Mouse (Mus musculus) embryonic facial prominence, embryonic 10.5 days (tissue): Measurements from ENCODE around the gene Rfx7. TPM values are rescaled to one million over a fixed set of nuclear protein-coding genes. Genes with fewer than 3 reads are reported as not detected.
A peak's percentile ranks its signal among the peaks of the same experiment; 100 is the strongest.

Experiments
- DNase-seq: peaks from one replicate; pipeline ENCODE4 v3.0.0-alpha.2; 2017; ENCODE audit warnings: low spot score
- H3K27ac ChIP-seq: fragments of 300-500 bp; sonication (generic); replicated peaks from 2 replicates; pipeline ENCODE4 v1.5.1; 2016; ENCODE audit warnings: mild to moderate bottlenecking
- H3K27me3 ChIP-seq: fragments of 300-500 bp; sonication (generic); replicated peaks from 2 replicates; pipeline ENCODE4 v1.6.1; 2016; ENCODE audit warnings: low read depth, mild to moderate bottlenecking; ENCODE audit not compliant: poor library complexity, severe bottlenecking
- H3K36me3 ChIP-seq: fragments of 300-500 bp; sonication (generic); replicated peaks from 2 replicates; pipeline ENCODE4 v1.6.1; 2016; ENCODE audit warnings: mild to moderate bottlenecking, moderate library complexity
- H3K4me1 ChIP-seq: fragments of 300-500 bp; sonication (generic); 2 replicates; pipeline ENCODE4 v1.6.1; 2016
- H3K4me3 ChIP-seq: fragments of 300-500 bp; sonication (generic); 2 replicates; pipeline ENCODE4 v1.5.1; 2016; ENCODE audit warnings: mild to moderate bottlenecking, moderate library complexity
- H3K9me3 ChIP-seq: fragments of 300-500 bp; sonication (generic); 2 replicates; pipeline ENCODE4 v1.6.1; 2016; ENCODE audit warnings: mild to moderate bottlenecking
- WGBS: fragments of 180-500 bp; shearing (Covaris S2); methylation state at CpG from one replicate; pipeline ENCODE4 v1.1.7; 2016; 5-methylcytosine and 5-hydroxymethylcytosine counted together
- polyA plus RNA-seq: library from polyadenylated mRNA; unstranded; fragments of >200 nt; fragmentation: Nextera tagmentation; extraction: Ambion mirVana; gene quantifications from 2 replicates; pipeline ENCODE4 v1.2.1, GENCODE M21; 2016

Rfx7 gene
- polyA plus RNA-seq, 1 experiment from 2014 or later, result 14.3 TPM

DNA sequence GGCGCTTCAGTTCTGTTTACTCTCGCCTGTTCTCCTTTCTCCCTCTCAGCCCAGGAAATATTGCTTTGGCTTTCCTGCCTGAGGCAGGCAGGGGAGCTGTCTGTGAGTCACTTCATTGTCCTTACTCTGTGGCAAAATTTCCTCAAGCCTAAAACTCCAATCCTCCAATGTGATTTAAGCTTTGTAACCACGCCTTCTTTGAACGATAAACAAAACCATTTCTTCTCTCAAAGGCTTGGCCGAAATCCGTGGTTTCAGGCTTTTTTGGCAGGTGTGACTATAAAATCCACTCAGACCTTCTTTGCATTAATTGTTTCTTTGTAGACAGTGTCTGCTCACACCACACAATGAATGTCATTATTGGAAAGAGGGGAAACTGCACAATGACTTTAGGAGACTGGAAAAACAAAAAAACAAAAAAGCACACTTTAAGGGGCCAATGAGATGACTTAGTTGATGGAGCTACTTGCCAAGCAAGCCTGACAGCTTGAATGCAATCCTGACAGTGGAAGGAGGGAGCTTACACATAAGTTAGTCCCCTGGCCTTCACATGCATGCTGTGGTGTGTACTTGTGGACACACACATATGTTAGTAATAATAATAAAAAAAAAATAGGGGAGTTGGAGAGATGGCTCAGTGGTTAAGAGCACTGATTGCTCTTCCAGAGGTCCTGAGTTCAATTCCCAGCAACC is 112.5 kb downstream of the Rfx7 start:
- H3K27ac ChIP-seq, result peak overlapping the region; percentile 71
- 31% methylated on average over 6 of the region's 6 CpGs for WGBS
- no peak for DNase-seq
- no peaks in the 10 kb centered on the region for H3K36me3 ChIP-seq
- H3K9me3 ChIP-seq, result no peaks in the 10 kb centered on the region
- peaks cover 32% of the 10 kb centered on the region for H3K4me1 ChIP-seq
- no peaks in the 10 kb centered on the region for H3K27me3 ChIP-seq
- no peak overlapping the region for H3K4me3 ChIP-seq

- DNase-seq, result no peak
- H3K27ac ChIP-seq, result no peak overlapping the region
- peaks cover 29% of the 10 kb centered on the region for H3K4me1 ChIP-seq
- H3K36me3 ChIP-seq, result no peaks in the 10 kb centered on the region
- no peak overlapping the region for H3K4me3 ChIP-seq
- WGBS, result 68% methylated on average over 2 of the region's 2 CpGs
- no peaks in the 10 kb centered on the region for H3K9me3 ChIP-seq
- no peaks in the 10 kb centered on the region for H3K27me3 ChIP-seq
Observed at GRCm38 (mm10) chr9:72649781-72650180, 117.7 kb downstream of the Rfx7 start.

DNA sequence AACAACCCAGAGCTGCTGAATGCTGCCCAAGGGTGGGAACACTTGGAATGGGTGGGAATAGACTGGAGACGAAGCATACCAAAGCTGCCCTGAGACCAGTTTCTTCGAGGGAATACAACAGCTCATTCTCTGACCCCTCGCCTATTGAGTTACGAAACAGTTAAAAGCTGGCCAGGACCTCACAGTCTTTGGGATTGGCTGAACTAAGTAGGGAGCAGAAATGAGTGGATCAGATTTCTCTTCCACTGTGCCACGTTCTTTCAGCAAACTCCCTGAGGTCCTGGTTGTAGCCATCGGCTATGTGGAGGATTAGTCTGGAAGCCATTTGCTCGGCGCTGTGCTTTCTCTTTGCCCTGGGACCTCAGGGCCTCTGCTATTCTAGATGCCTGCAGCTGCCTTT is 120.9 kb downstream of the Rfx7 start:
- H3K27me3 ChIP-seq, result no peaks in the 10 kb centered on the region
- DNase-seq, result peak; percentile 83
- peaks cover 56% of the 10 kb centered on the region for H3K4me1 ChIP-seq
- no peaks in the 10 kb centered on the region for H3K9me3 ChIP-seq
- no peaks in the 10 kb centered on the region for H3K36me3 ChIP-seq
- peak overlapping the region; percentile 89 for H3K27ac ChIP-seq
- peak overlapping the region; percentile 41 for H3K4me3 ChIP-seq
- WGBS, result 13% methylated on average over 8 of the region's 8 CpGs

GRCm38 (mm10) chr9:72653533-72653932 is 121.5 kb downstream of the Rfx7 start:
- peaks cover 56% of the 10 kb centered on the region for H3K4me1 ChIP-seq
- H3K4me3 ChIP-seq, result peak overlapping the region; percentile 41
- no peaks in the 10 kb centered on the region for H3K36me3 ChIP-seq
- no peaks in the 10 kb centered on the region for H3K9me3 ChIP-seq
- peak overlapping the region; percentile 89 for H3K27ac ChIP-seq
- peak; percentile 64 for DNase-seq
- H3K27me3 ChIP-seq, result no peaks in the 10 kb centered on the region
- 25% methylated on average over 4 of the region's 4 CpGs for WGBS

GRCm38 (mm10) chr9:72654593-72655242 is 122.7 kb downstream of the Rfx7 start:
- peak overlapping the region; percentile 58 for H3K27ac ChIP-seq
- no peaks in the 10 kb centered on the region for H3K9me3 ChIP-seq
- no peaks in the 10 kb centered on the region for H3K36me3 ChIP-seq
- peaks cover 60% of the 10 kb centered on the region for H3K4me1 ChIP-seq
- no peak overlapping the region for H3K4me3 ChIP-seq
- peak; percentile 65 for DNase-seq
- H3K27me3 ChIP-seq, result no peaks in the 10 kb centered on the region
- 74% methylated on average over 6 of the region's 6 CpGs for WGBS

GRCm38 (mm10) chr9:72655602-72656001 is 123.6 kb downstream of the Rfx7 start:
- H3K9me3 ChIP-seq, result no peaks in the 10 kb centered on the region
- H3K36me3 ChIP-seq, result no peaks in the 10 kb centered on the region
- peak overlapping the region; percentile 58 for H3K27ac ChIP-seq
- DNase-seq, result no peak
- H3K4me1 ChIP-seq, result peaks cover 61% of the 10 kb centered on the region
- 83% methylated on average over 5 of the region's 5 CpGs for WGBS
- no peaks in the 10 kb centered on the region for H3K27me3 ChIP-seq
- H3K4me3 ChIP-seq, result no peak overlapping the region

DNA sequence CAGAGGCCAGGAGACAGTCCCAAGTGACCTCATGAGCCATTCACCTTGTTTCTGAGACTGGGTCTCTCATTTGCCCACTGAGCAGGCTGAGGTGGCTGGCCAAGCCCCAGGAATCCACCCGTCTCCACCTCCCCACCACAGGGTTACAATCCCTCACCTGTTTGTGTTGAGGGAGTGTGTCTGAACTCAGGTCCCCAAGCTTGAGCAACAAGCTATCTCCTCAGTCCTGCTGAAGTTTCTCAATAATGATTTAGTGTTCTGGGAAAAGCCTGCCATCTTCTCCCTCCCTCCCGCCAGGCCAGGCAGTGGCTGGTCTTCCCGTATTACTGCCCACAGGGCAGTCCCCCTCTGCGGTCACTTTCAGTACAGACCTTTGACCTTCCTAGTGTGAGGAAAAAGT is 124.5 kb downstream of the Rfx7 start:
- Histone ChIP-seq H3K4me3 (no peak overlapping the region), H3K27ac (peak overlapping the region; percentile 55), H3K36me3 (no peaks in the 10 kb centered on the region), H3K4me1 (peaks cover 70% of the 10 kb centered on the region), H3K27me3 (no peaks in the 10 kb centered on the region), H3K9me3 (no peaks in the 10 kb centered on the region)
- 23% methylated on average over 4 of the region's 4 CpGs for WGBS
- DNase-seq, result no peak

- H3K4me1 ChIP-seq, result peaks cover 70% of the 10 kb centered on the region
- no peaks in the 10 kb centered on the region for H3K36me3 ChIP-seq
- H3K27me3 ChIP-seq, result no peaks in the 10 kb centered on the region
- no peaks in the 10 kb centered on the region for H3K9me3 ChIP-seq
- 32% methylated on average over 3 of the region's 3 CpGs for WGBS
- no peak overlapping the region for H3K4me3 ChIP-seq
- H3K27ac ChIP-seq, result peak overlapping the region; percentile 55
- DNase-seq, result no peak
Observed at GRCm38 (mm10) chr9:72656940-72657339, 124.9 kb downstream of the Rfx7 start.

GRCm38 (mm10) chr9:72657694-72658093 is 125.7 kb downstream of the Rfx7 start:
- 84% methylated on average over 1 of the region's 1 CpGs for WGBS
- DNase-seq, result no peak
- no peaks in the 10 kb centered on the region for H3K36me3 ChIP-seq
- no peak overlapping the region for H3K27ac ChIP-seq
- H3K27me3 ChIP-seq, result no peaks in the 10 kb centered on the region
- H3K4me3 ChIP-seq, result no peak overlapping the region
- peaks cover 68% of the 10 kb centered on the region for H3K4me1 ChIP-seq
- no peaks in the 10 kb centered on the region for H3K9me3 ChIP-seq

- H3K4me1 ChIP-seq, result peaks cover 62% of the 10 kb centered on the region
- 0 out of 2 replicates have a peak overlapping the region, but pooled peaks have one; percentile 25 for H3K27ac ChIP-seq
- WGBS, result 87% methylated on average over 4 of the region's 4 CpGs
- H3K4me3 ChIP-seq, result no peak overlapping the region
- DNase-seq, result no peak
- H3K27me3 ChIP-seq, result no peaks in the 10 kb centered on the region
- no peaks in the 10 kb centered on the region for H3K9me3 ChIP-seq
- peaks cover 15% of the 10 kb centered on the region for H3K36me3 ChIP-seq
Observed at GRCm38 (mm10) chr9:72660139-72660538, 128.1 kb downstream of the Rfx7 start.

GRCm38 (mm10) chr9:72660911-72661310 is 128.9 kb downstream of the Rfx7 start:
- Histone ChIP-seq H3K4me3 (peak overlapping the region; percentile 99), H3K36me3 (peaks cover 23% of the 10 kb centered on the region), H3K4me1 (peaks cover 61% of the 10 kb centered on the region), H3K9me3 (no peaks in the 10 kb centered on the region), H3K27me3 (no peaks in the 10 kb centered on the region), H3K27ac (peak overlapping the region; percentile 100)
- WGBS, result 37% methylated on average over 1 of the region's 1 CpGs
- DNase-seq, result no peak

GRCm38 (mm10) chr9:72661561-72661894 is 129.5 kb downstream of the Rfx7 start:
- DNase-seq, result no peak
- Histone ChIP-seq H3K27ac (peak overlapping the region; percentile 100), H3K4me3 (peak overlapping the region; percentile 99), H3K4me1 (peaks cover 57% of the 10 kb centered on the region), H3K27me3 (no peaks in the 10 kb centered on the region), H3K9me3 (no peaks in the 10 kb centered on the region), H3K36me3 (peaks cover 28% of the 10 kb centered on the region)
- under 1% methylated on average over 13 of the region's 13 CpGs for WGBS
